Mouse (Mus musculus) heart, postnatal 0 days (tissue): ENCODE measurements around the gene Syt8.

Experiments
- CTCF ChIP-seq: IDR thresholded peaks from 2 replicates; pipeline ENCODE4 v1.5.1; 2016; ENCODE audit warnings: antibody characterized with exemption, control low read depth, low read depth
- EP300 ChIP-seq: IDR thresholded peaks from 2 replicates; pipeline ENCODE4 v1.6.1; 2016; ENCODE audit warnings: antibody characterized with exemption, low read depth

GRCm38 (mm10) chr7:142418027-142418426 lies 16.6 kb upstream of the Syt8 start:
- TF ChIP-seq EP300 (no peak), CTCF (no peak)
